Mouse (Mus musculus) G1E-ER4 (cell line): ENCODE measurements around the gene Vash2. TPM values are rescaled to one million over a fixed set of nuclear protein-coding genes. Genes with fewer than 3 reads are reported as not detected.

Experiments used
- GATA1 ChIP-seq: IDR thresholded peaks from one replicate; pipeline ENCODE4 v1.8.0; 2012; ENCODE audit warnings: low read length, inconsistent platforms
- polyA plus RNA-seq: library from polyadenylated mRNA; stranded (reverse); fragments of >175 nt; gene quantifications from 2 replicates; pipeline ENCODE4 v1.2.3, GENCODE M21; 2012

The Vash2 gene
- polyA plus RNA-seq, 1 experiment: not detected

DNA sequence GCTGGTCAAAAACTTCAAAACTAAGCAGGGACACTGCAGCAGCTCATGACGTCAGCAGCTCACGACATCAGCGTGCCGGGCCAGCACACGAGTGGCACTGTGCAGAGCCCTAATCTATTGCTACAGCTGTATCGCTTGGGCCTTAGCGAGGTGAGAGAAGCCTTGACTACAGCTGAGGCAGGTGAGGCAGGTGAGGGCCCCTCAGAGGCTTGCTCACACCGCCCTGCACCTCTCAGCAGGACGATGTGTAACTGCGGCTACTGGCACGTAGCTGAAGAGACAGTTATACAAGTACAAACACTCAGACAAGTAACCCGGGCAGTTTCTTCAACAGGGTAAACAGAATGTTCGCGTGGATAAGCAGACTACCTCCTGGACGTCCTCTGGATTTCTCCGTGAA, 74.4 kb downstream of the Vash2 start:
- no peak for TF ChIP-seq GATA1

DNA sequence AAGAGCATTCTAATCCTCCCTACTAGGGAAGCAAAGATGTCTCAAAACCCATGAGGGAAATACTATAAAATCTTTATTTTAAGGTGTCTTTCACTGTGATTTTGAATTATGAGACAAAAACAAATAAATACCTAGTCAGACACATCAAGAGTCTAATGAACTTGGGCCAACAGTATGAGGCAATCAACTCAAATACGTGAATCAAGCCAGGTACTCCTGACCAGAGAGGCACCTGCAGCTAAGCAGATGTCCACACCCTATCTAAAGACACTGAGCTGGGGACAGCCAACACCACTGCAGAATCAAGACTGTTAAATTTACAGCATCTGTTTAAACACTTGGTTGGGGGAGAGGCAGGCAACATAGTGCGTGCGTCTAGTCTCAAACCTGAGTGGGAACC, 75.0 kb downstream of the Vash2 start:
- TF ChIP-seq GATA1: no peak

DNA sequence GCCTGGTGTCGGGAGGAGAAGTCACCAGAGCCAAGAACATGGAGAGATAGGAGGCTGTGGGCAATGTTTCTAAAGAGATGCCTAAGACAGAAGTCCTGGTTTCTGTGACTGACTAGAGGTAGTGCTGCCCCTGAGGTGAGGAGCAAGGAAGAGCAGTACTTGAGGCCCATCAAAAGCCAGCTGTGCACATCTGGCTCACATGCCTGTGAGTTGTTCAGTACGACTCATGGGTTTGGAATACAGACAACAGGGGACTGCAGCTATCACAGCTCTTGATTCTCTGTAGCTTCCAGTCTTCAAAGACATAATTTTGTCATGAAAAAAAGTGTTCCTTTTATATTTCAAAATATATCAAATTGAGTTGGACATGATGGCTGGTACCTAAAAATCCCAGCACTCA, 78.0 kb downstream of the Vash2 start:
- TF ChIP-seq GATA1: no peak

DNA sequence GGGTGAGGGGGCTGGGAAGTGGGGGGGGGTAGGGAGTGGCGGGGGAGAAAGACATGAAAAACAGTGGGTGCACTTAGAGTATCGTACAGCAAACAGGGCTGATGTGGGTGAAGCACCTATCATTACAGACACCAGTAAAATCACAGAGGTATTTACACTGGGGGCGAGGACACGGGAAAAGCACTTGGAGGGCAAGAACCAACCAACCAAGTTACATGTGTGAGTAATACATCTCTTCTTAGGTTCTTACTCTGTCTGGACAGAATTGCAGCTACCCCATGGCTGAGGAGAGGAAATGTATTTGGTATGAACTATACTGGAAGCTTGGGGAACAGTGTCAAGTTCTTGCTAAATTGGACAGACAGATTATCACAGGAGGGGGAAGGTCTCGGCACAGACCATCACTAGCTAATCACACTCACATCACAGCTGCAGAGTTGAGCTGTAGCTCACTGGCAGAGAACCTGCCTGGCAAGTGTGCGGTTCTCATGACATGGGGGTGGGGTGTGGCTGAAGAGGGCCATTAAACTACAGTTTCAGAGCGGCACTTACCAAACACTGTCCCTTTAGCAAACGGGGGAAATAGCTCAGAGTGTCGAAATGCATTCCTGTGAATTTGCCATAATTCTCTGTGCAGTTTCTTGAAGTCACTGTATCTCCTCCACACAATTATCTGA, 80.1 kb downstream of the Vash2 start:
- TF ChIP-seq GATA1: no peak

DNA sequence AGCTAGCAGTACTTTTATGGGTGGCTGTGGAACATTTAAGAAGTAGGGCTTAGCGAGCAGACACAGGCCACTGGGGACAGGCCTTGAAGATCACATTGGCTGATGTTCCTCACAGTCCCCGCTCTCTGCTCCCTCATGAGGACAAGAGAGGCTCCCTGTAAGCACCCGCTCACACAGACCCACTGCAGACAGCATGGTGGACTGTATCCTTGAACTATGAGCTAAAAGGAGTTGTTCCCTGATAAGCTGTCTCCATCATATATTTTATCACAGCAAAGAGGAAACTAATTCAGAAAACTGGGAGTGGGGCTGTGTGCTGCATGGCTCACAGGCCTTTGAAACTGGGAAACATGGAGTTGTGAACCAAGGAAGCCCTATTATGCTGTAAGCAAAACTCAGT, 80.9 kb downstream of the Vash2 start:
- no peak for TF ChIP-seq GATA1

Other genes starting within 250 kb of the Vash2 start
- gene Rps6kc1, start 67.5 kb downstream of the Vash2 start, polyA plus RNA-seq: 25.3 and 36.2 TPM in 2 replicates
- 13.9 and 20.0 TPM in 2 replicates for gene Angel2, start 54.2 kb downstream of the Vash2 start, polyA plus RNA-seq
- 16.7 and 23.0 TPM in 2 replicates for gene Flvcr1, start 46.9 kb upstream of the Vash2 start, polyA plus RNA-seq
- not detected in 2 replicates for gene Spata45, start 57.3 kb upstream of the Vash2 start, polyA plus RNA-seq
- gene Tatdn3, start 83.6 kb upstream of the Vash2 start, polyA plus RNA-seq: 0.84 and 0.93 TPM in 2 replicates
- gene Nsl1, start 83.7 kb upstream of the Vash2 start, polyA plus RNA-seq: 22.5 and 29.4 TPM in 2 replicates
- 0.15 and 0.26 TPM in 2 replicates for gene Batf3, start 118.6 kb upstream of the Vash2 start, polyA plus RNA-seq
- not detected in 2 replicates for gene Fam71a, start 185.5 kb upstream of the Vash2 start, polyA plus RNA-seq
- gene Atf3, start 238.7 kb upstream of the Vash2 start, polyA plus RNA-seq: 0.03 TPM in 1 of 2 replicates, not detected in the other